Mouse (Mus musculus) urinary bladder, postnatal 10 days (tissue): Measurements from ENCODE around the gene Tsfm.
A peak's percentile ranks its signal among the peaks of the same experiment; 100 is the strongest.
"Not testable (repeated sequence)": the region's sequence is repeated elsewhere in the genome, so short reads cannot be mapped to it uniquely, and the experiment has no call there.

Source experiments
- DNase-seq: peaks from one replicate; pipeline ENCODE4 v3.0.0; 2022; ENCODE audit warnings: low spot score

Gene Tsfm

DNA sequence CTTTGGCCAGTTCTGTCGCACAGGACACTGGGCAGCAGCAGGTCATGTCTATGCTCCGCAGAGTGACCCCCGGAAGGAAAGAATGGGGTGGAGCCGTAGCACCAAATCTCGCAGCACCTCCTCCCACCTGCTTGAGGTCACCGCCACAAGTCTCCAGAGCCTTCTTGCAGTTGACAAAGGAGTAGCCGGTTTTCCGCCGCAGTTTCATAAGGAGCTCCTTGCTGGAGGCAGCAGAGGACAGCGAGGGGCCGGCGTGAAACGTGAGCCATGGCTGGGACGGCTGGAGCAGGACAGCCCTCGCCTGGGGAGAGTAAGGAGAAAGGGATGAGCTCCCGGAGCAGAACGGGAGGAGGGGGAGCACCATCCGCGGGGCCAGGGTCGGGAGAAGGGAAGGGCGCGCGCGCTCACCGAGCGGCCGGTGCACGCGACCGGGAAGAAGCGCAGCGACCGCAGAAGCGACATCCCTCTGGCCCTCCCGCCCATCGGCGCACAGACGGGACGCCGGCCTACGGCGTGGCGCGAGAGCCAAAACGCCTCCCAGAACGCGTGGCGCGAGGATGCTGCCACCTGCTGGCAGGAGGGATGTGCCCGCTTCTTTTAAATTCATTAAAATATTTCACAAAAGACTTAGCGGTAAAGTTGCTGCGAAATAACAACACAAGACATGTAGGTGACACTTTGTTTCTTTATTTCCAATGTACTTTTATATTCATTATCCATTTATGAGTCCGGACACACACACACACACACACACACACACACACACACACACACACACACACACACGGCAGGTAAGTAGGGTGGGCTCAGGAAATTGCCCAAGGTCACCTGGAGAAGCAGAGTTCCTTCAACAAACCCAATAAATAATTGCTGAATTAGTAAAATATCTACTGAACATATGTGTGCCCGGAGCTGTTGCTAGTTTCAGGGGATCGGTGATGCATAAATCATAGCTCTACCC, at the start of gene Tsfm:
Gene Tsfm, minus strand, starts transcription at position 505 of the 961 bp plus-strand sequence.
- peak; percentile 86 for DNase-seq

DNA sequence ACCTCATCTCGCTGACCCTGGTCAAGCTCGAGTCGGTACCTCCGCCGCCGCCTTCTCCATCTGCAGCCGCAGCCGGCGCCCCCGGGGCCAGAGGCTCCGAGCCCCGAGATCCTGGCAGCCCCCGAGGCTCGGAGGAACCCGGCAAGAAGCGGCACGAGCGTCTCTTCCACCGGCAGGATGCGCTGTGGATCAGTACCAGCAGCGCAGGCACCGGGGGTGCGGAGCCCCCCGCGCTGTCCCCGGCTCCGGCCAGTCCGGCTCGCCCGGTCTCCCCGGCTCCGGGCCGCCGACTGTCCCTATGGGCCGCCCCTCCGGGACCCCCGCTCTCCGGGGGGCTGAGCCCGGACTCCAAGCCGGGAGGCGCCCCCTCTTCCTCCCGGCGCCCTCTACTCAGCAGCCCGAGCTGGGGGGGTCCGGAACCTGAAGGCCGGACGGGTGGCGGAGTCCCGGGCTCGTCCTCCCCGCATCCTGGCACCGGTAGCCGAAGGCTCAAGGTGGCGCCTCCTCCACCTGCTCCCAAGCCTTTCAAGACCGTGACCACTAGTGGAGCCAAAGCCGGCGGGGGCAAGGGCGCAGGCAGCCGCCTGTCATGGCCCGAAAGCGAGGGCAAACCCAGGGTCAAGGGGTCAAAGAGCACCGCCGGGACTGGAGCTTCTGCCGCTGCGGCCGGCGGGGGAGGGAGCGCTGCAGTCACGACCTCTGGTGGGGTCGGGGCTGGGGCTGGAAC, 49.2 kb upstream of the Tsfm start:
- DNase-seq = no peak

- DNase-seq = no peak
Observed at GRCm38 (mm10) chr10:127078677-127079575, 48.3 kb upstream of the Tsfm start.

GRCm38 (mm10) chr10:127078001-127078676, 47.5 kb upstream of the Tsfm start:
- DNase-seq = no peak

- no peak for DNase-seq
Observed at GRCm38 (mm10) chr10:127077515-127077914, 46.9 kb upstream of the Tsfm start.

DNA sequence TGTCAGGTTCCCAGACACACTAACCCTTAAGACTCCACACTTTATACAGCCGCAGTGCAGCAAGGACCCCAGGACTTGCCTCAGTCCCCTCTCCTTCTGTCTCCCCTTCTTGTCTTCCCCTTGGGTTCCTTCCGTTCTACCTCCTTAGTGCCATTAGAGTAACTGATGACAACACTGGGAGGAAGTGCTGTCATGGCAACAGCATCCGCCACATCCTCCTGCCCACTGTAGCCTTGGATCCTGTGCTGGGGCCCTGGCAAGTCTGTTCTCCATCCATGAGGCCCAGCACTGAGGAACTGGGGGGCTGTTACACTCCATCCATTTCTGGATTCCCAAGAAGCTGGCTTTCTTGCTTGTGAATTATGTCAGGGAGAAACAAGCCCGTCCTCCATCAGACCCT, 45.4 kb upstream of the Tsfm start:
- no peak for DNase-seq

- no peak for DNase-seq
Observed at GRCm38 (mm10) chr10:127075651-127076050, 45.0 kb upstream of the Tsfm start.

DNA sequence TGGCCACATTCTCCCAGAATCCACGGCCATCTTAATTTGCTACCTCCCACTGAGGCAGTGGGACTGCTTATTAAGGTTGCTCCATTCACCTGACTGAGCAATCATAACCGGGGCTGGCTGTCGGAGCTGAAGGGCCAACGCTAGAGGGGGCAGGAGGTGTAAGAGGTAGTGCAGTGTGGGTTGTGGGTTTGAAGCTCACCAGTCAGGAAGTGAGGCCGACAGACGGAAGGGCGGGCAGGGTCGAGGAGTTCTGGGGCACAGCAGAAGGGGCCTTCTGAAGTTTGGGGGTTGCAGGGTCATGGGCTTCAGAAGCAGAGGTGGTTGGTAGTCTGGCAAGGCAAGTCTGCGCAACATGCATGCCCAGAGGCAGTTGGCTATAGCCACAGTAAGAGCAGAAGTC, 44.4 kb upstream of the Tsfm start, which contains the start of gene Agap2:
Gene Agap2, plus strand, starts transcription at position 205 of the 400 bp plus-strand sequence.
- DNase-seq = no peak

DNA sequence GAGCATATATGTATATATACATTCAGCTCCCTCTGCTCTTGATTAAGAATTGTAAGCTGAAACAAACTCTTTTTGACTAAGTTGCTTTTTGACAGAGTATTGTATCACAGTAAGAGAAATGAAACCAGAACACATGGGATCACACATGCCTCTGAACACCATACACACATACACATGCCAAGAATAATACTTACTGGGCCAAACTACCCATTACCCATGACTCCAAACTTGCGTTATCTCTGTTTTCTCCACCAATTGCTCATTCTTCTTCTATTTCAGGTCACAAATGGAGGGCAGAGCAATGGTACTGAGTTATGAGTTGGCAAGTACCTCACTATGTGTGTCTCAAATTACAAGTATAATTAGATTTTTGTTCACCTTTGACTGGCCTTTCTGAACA, 43.3 kb upstream of the Tsfm start:
- DNase-seq = no peak

GRCm38 (mm10) chr10:127072969-127073368, 42.3 kb upstream of the Tsfm start:
- not testable (repeated sequence) for DNase-seq

- not testable (repeated sequence) for DNase-seq
Observed at GRCm38 (mm10) chr10:127072270-127072669, 41.6 kb upstream of the Tsfm start.

DNA sequence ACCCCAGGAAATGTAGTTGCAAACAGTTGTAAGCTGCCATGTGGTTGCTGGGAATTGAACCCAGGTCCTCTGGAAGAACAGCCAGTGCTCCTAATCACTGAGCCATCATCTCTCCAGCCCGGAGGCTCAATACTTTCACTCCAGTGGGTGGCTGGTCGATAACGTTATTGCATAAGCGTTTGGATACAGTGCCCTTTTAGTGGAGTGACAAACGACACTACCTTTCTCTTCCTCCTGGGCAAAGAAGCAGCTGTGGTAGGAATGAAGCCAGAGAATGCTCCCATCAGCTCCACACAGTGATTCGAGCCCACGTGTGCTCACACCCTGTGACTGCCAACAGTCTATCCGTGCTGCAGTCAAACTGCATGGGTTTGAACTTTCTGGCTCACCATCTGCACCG, 40.6 kb upstream of the Tsfm start:
- DNase-seq = no peak

DNA sequence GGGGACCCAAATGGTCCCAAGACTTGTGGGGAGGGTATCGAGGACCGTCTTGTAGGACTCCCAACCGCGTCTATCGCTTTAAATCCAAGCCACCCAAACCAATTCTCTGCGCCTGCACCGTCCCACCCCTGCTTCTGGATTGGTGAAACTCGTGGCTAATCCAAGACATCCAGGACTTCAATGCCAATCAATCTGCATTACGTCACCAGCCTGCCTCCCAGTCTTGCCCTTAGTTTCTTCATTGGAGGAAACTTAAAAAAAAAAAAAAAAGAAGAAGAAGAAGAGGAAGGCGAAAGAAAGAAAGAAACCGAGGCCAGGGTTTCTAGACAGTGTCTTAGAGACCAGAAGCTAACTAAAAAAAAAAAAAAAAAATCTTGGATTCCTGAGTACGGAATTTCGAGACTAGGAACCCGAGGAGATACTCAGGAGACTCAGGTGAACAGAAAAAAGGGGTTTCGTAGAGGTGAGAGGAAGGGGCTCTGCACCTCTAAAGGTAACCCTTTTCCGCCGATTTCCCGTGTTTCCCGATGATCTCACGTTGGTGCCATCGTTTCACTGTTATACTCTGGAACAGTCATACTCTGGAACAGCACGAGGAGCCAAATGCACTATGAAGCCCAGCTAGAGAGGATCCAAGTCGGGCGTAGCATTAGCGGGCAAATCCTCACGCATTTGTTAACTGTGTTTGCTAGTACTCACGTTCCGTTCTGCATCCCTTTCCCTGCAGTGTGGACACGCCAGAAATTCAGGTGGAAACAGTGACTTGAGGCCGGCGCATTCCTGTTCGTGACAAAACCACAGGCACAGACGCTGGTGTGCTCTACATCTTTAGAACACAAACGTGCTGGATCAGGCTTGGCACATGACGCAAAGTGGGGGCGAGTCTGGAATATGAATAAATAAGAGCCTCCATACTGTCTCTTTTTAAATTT, 39.8 kb upstream of the Tsfm start, which contains the start of gene Tspan31:
Gene Tspan31, minus strand, starts transcription at position 75 of the 932 bp plus-strand sequence.
- DNase-seq = no peak

GRCm38 (mm10) chr10:127069281-127070189, 38.9 kb upstream of the Tsfm start:
- DNase-seq = no peak

DNA sequence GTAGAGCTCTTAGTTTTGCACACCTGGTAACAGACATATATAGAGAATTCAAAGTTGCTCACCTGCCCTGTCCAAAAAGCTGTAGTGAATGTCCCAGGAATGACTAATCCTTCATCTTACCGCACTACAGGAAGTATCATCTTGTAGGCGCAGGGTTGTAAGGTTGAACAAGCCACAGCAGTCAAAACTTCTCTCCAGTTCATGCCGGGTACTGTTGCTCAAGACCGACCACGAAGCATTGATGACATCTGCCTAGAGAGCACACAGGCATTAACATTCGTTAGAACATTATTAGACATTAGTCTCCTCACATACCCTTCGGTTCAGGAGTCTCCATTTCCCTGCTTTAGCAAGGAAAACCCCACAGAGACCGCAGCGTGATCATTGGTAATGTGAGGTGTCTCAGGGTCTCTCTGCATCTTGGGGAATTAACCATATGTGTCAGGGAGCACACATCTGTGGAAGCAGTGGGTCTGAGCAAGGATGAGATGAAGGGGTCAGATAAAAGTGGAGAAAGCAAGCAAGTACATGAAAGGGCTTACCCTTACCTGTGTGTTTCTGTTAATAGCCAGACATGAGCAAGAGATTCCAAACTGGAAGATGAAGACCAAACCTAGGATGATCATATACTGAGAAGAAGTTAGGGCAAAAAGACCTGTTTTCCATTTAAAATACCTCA, 37.9 kb upstream of the Tsfm start:
- DNase-seq = no peak

DNA sequence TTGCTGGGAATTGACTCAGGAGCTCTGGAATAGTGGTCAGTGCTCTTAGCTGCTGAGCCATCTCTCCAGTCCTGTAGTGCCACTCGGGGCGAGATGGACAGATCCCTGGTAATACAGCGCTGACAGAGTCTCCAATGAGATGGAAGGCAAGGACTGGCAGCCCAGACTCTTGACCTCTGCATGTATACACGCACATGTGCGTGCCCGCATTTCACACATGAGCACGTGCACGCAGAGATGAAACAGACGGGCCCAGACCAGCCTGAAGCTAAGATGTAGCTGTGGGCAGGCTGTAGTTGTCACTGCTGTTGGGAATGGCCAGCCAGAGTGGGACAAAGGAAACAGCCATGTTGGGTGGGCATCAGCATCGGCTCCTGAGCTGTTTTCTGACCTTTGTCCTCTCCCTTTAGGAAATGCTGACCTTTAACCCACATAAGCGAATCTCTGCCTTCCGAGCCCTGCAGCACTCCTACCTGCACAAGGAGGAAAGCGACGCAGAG, 35.9 kb upstream of the Tsfm start:
- DNase-seq = no peak

- DNase-seq = no peak
Observed at GRCm38 (mm10) chr10:127065981-127066380, 35.3 kb upstream of the Tsfm start.
